Mouse (Mus musculus) stomach, postnatal 0 days (tissue): ENCODE data around the gene Cdkl4.

ENCODE experiments used
- CTCF ChIP-seq: IDR thresholded peaks from 2 replicates; pipeline ENCODE4 v1.5.1; 2016; ENCODE audit warnings: antibody characterized with exemption, low read depth, mild to moderate bottlenecking, moderate library complexity
- EP300 ChIP-seq: optimal IDR thresholded peaks from 2 replicates; pipeline ENCODE3; 2016; ENCODE audit warnings: antibody characterized with exemption

GRCm38 (mm10) chr17:80550981-80551380 is 26.6 kb downstream of the Cdkl4 start:
- TF ChIP-seq CTCF (no peak), EP300 (no peak)
